Mouse (Mus musculus) stomach, postnatal 0 days (tissue): ENCODE data around the gene Nudt4. TPM values are rescaled to one million over a fixed set of nuclear protein-coding genes. Genes with fewer than 3 reads are reported as not detected.

Experiments
- ATAC-seq: fragments of 200-750 bp; cut with Nextera tagmentation; 2 replicates; pipeline ENCODE4 v1.8.0; 2017; ENCODE audit not compliant: low FRiP score, low TSS enrichment
- DNase-seq: peaks from one replicate; pipeline ENCODE4 v3.0.0-alpha.2; 2016; ENCODE audit warnings: low spot score
- H3K27ac ChIP-seq: fragments of 300-500 bp; sonication (generic); replicated peaks from 2 replicates; pipeline ENCODE4 v1.5.1; 2014; ENCODE audit warnings: mild to moderate bottlenecking, control low read depth
- H3K27me3 ChIP-seq: fragments of 300-500 bp; sonication (generic); 2 replicates; pipeline ENCODE4 v1.6.1; 2014; ENCODE audit warnings: low read length; ENCODE audit not compliant: control insufficient read depth, insufficient read depth
- H3K36me3 ChIP-seq: fragments of 300-500 bp; sonication (generic); 2 replicates; pipeline ENCODE4 v1.6.1; 2014; ENCODE audit warnings: low read length, mixed read lengths; ENCODE audit not compliant: control insufficient read depth, insufficient read depth
- H3K4me1 ChIP-seq: fragments of 300-500 bp; sonication (generic); replicated peaks from 2 replicates; pipeline ENCODE4 v1.6.1; 2014; ENCODE audit warnings: antibody characterized with exemption; ENCODE audit not compliant: control insufficient read depth, insufficient read depth
- H3K4me2 ChIP-seq: fragments of 300-500 bp; sonication (generic); replicated peaks from 2 replicates; pipeline ENCODE4 v1.6.1; 2014; ENCODE audit warnings: low read depth, mild to moderate bottlenecking, control low read depth, moderate library complexity
- H3K4me3 ChIP-seq: fragments of 300-500 bp; sonication (generic); 2 replicates; pipeline ENCODE4 v1.5.1; 2014; ENCODE audit warnings: low read depth, low read length, control low read depth
- H3K9ac ChIP-seq: fragments of 300-500 bp; sonication (generic); 2 replicates; pipeline ENCODE4 v1.6.1; 2014; ENCODE audit warnings: mild to moderate bottlenecking, low read length, control low read depth, mixed read lengths
- H3K9me3 ChIP-seq: fragments of 300-500 bp; sonication (generic); 2 replicates; pipeline ENCODE4 v1.6.1; 2016; ENCODE audit warnings: low read length; ENCODE audit not compliant: control insufficient read depth
- CTCF ChIP-seq: IDR thresholded peaks from 2 replicates; pipeline ENCODE4 v1.5.1; 2016; ENCODE audit warnings: antibody characterized with exemption, low read depth, mild to moderate bottlenecking, moderate library complexity
- EP300 ChIP-seq: optimal IDR thresholded peaks from 2 replicates; pipeline ENCODE3; 2016; ENCODE audit warnings: antibody characterized with exemption
- WGBS: fragments of 180-500 bp; shearing (Covaris S2); extraction: QIAGEN DNeasy Blood & Tissue Kit; methylation state at CpG from one replicate; pipeline ENCODE4 v1.1.7; 2014; 5-methylcytosine and 5-hydroxymethylcytosine counted together
- polyA plus RNA-seq: library from polyadenylated mRNA; unstranded; fragments of >200 nt; fragmentation: Nextera tagmentation; extraction: Ambion mirVana; gene quantifications from 2 replicates; pipeline ENCODE4 v1.2.1, GENCODE M21; 2015

Nudt4 gene
- polyA plus RNA-seq, 1 experiment from 2014 or later = 46.1 TPM

DNA sequence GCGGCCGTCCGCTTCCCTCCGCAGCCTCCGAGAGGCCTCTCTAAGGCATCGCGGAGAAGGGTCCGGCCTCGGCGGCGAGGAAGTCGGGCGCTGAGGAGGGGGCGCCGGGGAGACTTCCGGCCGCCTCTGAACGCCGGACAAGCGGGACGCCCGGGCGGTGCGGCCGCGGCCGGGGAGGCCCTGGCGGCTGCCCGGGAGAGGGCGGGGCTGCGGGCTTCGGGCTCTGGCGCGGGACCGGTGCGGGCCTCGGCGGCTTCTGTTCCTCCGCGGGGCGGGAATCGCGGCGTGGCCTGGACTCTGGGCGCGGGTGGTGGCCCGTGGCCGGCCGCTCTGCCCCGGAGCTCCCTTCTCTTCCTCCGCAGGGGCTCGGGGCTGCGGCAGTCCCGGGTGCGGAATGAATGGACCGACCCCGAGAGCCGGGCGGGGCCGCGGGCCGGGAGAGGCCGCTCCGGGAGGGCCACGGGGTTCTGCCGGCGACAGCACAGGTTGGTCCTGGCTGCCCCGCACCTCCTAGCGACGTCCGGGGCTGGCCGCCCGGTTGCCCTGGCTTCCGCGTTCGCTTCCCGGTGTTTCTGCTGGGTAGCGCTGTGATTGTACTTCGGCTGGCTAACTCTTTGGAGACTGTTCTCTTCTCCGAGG is 48.5 kb downstream of the Nudt4 start:
- H3K4me2 ChIP-seq = peak overlapping the region; percentile 72
- H3K4me3 ChIP-seq = peak overlapping the region; percentile 87
- peak overlapping the region; percentile 98 for H3K27ac ChIP-seq
- peak; percentile 41 for ATAC-seq
- TF ChIP-seq CTCF (no peak), EP300 (no peak)
- H3K36me3 ChIP-seq = no peaks in the 10 kb centered on the region
- H3K9ac ChIP-seq = peak overlapping the region; percentile 97
- under 1% methylated on average over 62 of the region's 80 CpGs for WGBS
- no peaks in the 10 kb centered on the region for H3K9me3 ChIP-seq
- DNase-seq = peak; percentile 78
- H3K4me1 ChIP-seq = no peaks in the 10 kb centered on the region
- no peaks in the 10 kb centered on the region for H3K27me3 ChIP-seq

GRCm38 (mm10) chr10:95514656-95515292 is 49.2 kb downstream of the Nudt4 start, which contains the start of gene Ube2n:
Gene Ube2n, plus strand, starts transcription at chr10:95515145.
- Histone ChIP-seq H3K27ac (peak within 1 kb of the TSS; percentile 98), H3K4me2 (peak within 1 kb of the TSS; percentile 72), H3K9me3 (no peaks in the 10 kb centered on the region), H3K9ac (peak within 1 kb of the TSS; percentile 97), H3K4me3 (peak within 1 kb of the TSS; percentile 87), H3K4me1 (no peaks in the 10 kb centered on the region), H3K36me3 (no peaks in the 10 kb centered on the region), H3K27me3 (no peaks in the 10 kb centered on the region)
- TF ChIP-seq EP300 (no peak), CTCF (peak; percentile 18; the same call in 1 of the 2 replicates)
- ATAC-seq (peak; percentile 98), DNase-seq (peak; percentile 99)
- under 1% methylated on average over 78 of the region's 81 CpGs for WGBS

GRCm38 (mm10) chr10:95513768-95514556 is 50.0 kb downstream of the Nudt4 start:
- ATAC-seq = no peak; the same call in 1 of the 2 replicates

DNA sequence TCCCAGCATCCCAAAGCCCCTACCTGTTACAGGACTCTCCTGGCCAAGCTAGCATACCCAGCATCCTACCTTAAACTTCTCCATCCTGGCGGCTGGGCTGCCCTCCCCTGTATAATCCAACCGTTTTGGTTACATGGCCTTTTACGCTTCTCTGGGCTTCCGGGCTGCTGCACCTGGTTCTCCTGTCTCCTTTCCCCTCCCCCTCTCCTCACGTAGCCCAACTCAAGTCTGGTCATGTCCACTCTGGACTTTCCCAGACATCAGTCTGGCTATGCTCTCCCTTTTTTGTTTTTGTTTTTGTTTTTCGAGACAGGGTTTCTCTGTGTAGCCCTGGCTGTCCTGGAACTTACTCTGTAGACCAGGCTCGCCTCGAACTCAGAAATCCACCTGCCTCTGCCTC is 51.3 kb downstream of the Nudt4 start:
- no peak overlapping the region for H3K4me2 ChIP-seq
- no peak overlapping the region for H3K27ac ChIP-seq
- H3K4me1 ChIP-seq = no peaks in the 10 kb centered on the region
- H3K27me3 ChIP-seq = no peaks in the 10 kb centered on the region
- 84% methylated on average over 8 of the region's 8 CpGs for WGBS
- H3K9me3 ChIP-seq = no peaks in the 10 kb centered on the region
- H3K36me3 ChIP-seq = no peaks in the 10 kb centered on the region
- H3K4me3 ChIP-seq = no peak overlapping the region
- TF ChIP-seq CTCF = no peak
- no peak for TF ChIP-seq EP300
- DNase-seq (no peak), ATAC-seq (no peak)
- H3K9ac ChIP-seq = no peak overlapping the region

More at GRCm38 (mm10) chr10:95513768-95514556, 50.0 kb downstream of the Nudt4 start:
- DNase-seq = no peak
- Histone ChIP-seq H3K27me3 (no peaks in the 10 kb centered on the region), H3K4me2 (peak overlapping the region; percentile 55), H3K9me3 (no peaks in the 10 kb centered on the region), H3K4me1 (no peaks in the 10 kb centered on the region), H3K9ac (peak overlapping the region; percentile 97), H3K27ac (peak overlapping the region; percentile 98), H3K4me3 (peak overlapping the region; percentile 87), H3K36me3 (no peaks in the 10 kb centered on the region)
- no peak for TF ChIP-seq EP300
- TF ChIP-seq CTCF = no peak
- 32% methylated on average over 15 of the region's 15 CpGs for WGBS

- no peak for TF ChIP-seq CTCF
- no peak for TF ChIP-seq EP300
- Histone ChIP-seq H3K9ac (no peak overlapping the region), H3K36me3 (no peaks in the 10 kb centered on the region), H3K4me3 (no peak overlapping the region), H3K9me3 (no peaks in the 10 kb centered on the region), H3K4me1 (no peaks in the 10 kb centered on the region), H3K27ac (peak overlapping the region; percentile 26; the same call in 1 of the 2 replicates), H3K27me3 (no peaks in the 10 kb centered on the region), H3K4me2 (no peak overlapping the region)
- ATAC-seq = no peak
- 64% methylated on average over 3 of the region's 3 CpGs for WGBS
- DNase-seq = no peak
These were observed 54.7 kb downstream of the Nudt4 start for GRCm38 (mm10) chr10:95509263-95509662.
